Comparison of ENCODE assay signal across 15 mouse cellular contexts in genomic region chr5:112220203-112220602, GRCm38 (mm10). TPM values are rescaled to one million over a fixed set of nuclear protein-coding genes. Genes with fewer than 3 reads are reported as not detected.
DNase-seq lines count a peak whose midpoint lies in the region; ATAC-seq and TF ChIP-seq lines count a peak whose summit lies in the region.
"Had no signal": no experiment of that assay in that cellular context is flagged by ENCODE, and none has a peak within 500 bp of the region (broad histone marks: within the 10 kb centered on the region; RNA-seq: fewer than 3 reads in every experiment).

No protein-coding gene starts in this region.

- no peak for ATAC-seq in hindbrain, embryonic 12.5 days (ENCODE audit: low FRiP score)
- no peak for ATAC-seq in hindbrain, postnatal 0 days
- no peak for ATAC-seq in neural tube, embryonic 12.5 days (ENCODE audit: low FRiP score, low read depth)
- ATAC-seq in midbrain, embryonic 12.5 days (ENCODE audit: low FRiP score, low read depth): no peak
- no peak for ATAC-seq in megakaryocyte-erythroid progenitor cell, adult 5-6 weeks (replicated peaks; ENCODE audit: low FRiP score, low TSS enrichment, poor library complexity, severe bottlenecking)

- H3K4me1 ChIP-seq in hindbrain, embryonic 12.5 days: peaks cover 93% of the 10 kb centered on the region
- H3K4me1 ChIP-seq in hindbrain, postnatal 0 days (ENCODE audit: insufficient read depth, low read length): peaks cover 10% of the 10 kb centered on the region; the same call in 1 of the 2 replicates
- H3K4me1 ChIP-seq in neural tube, embryonic 12.5 days: peaks cover 92% of the 10 kb centered on the region
- H3K4me1 ChIP-seq in midbrain, embryonic 12.5 days: peaks cover 96% of the 10 kb centered on the region

- no peaks in the 10 kb centered on the region for H3K9me3 ChIP-seq in hindbrain, embryonic 12.5 days (replicated peaks)
- no peaks in the 10 kb centered on the region for H3K9me3 ChIP-seq in hindbrain, postnatal 0 days (ENCODE audit: low read length)
- H3K9me3 ChIP-seq in neural tube, embryonic 12.5 days: no peaks in the 10 kb centered on the region
- no peaks in the 10 kb centered on the region for H3K9me3 ChIP-seq in midbrain, embryonic 12.5 days
- H3K9me3 ChIP-seq: limb, embryonic 10.5 days had no signal

- no peaks in the 10 kb centered on the region for H3K27me3 ChIP-seq in hindbrain, embryonic 12.5 days
- no peaks in the 10 kb centered on the region for H3K27me3 ChIP-seq in hindbrain, postnatal 0 days (ENCODE audit: insufficient read depth, low read length)
- H3K27me3 ChIP-seq in neural tube, embryonic 12.5 days (replicated peaks): no peaks in the 10 kb centered on the region
- no peaks in the 10 kb centered on the region for H3K27me3 ChIP-seq in midbrain, embryonic 12.5 days

- no peak overlapping the region for H3K4me3 ChIP-seq in hindbrain, embryonic 12.5 days
- H3K4me3 ChIP-seq in hindbrain, postnatal 0 days (ENCODE audit: low read length): no peak overlapping the region
- no peak overlapping the region for H3K4me3 ChIP-seq in neural tube, embryonic 12.5 days
- no peak overlapping the region for H3K4me3 ChIP-seq in midbrain, embryonic 12.5 days
- H3K4me3 ChIP-seq: limb, embryonic 10.5 days; myocyte had no signal

- H3K9ac ChIP-seq in hindbrain, embryonic 12.5 days: no peak overlapping the region; the same call in 1 of the 2 replicates
- H3K9ac ChIP-seq in hindbrain, postnatal 0 days (replicated peaks; ENCODE audit: low read length): no peak overlapping the region
- H3K9ac ChIP-seq in neural tube, embryonic 12.5 days: no peak overlapping the region
- peak overlapping the region; percentile 31; the same call in 1 of the 2 replicates for H3K9ac ChIP-seq in midbrain, embryonic 12.5 days (replicated peaks)

- no peak for DNase-seq in hindbrain, postnatal 0 days (ENCODE audit: low spot score)
- DNase-seq in neural tube, embryonic 10.5 days (ENCODE audit: extremely low spot score, low spot score): no peak
- DNase-seq in retina, postnatal 1 day: no peak
- DNase-seq in urinary bladder, postnatal 14 days (ENCODE audit: low spot score): no peak
- DNase-seq: cerebellum, adult 18-20 months; heart, adult 11 months; heart, postnatal 10 days; right cerebral cortex, postnatal 25 days; thymus, adult 2 months had no signal

- TF ChIP-seq CTCF in hindbrain, postnatal 0 days (IDR thresholded peaks at IDR 0.05; ENCODE audit: low read depth): no peak

- H3K4me2 ChIP-seq in hindbrain, embryonic 12.5 days (replicated peaks): 0 out of 2 replicates have a peak overlapping the region, but pooled peaks have one; percentile 15
- H3K4me2 ChIP-seq in hindbrain, postnatal 0 days (ENCODE audit: low read depth, low read length): no peak overlapping the region
- 0 out of 2 replicates have a peak overlapping the region, but pooled peaks have one; percentile 14 for H3K4me2 ChIP-seq in neural tube, embryonic 12.5 days (replicated peaks)
- 0 out of 2 replicates have a peak overlapping the region, but pooled peaks have one; percentile 21 for H3K4me2 ChIP-seq in midbrain, embryonic 12.5 days (replicated peaks)

- WGBS in hindbrain, embryonic 12.5 days: 81% methylated on average over 8 of the region's 8 CpGs
- 81% methylated on average over 8 of the region's 8 CpGs for WGBS in hindbrain, postnatal 0 days
- WGBS in neural tube, embryonic 12.5 days: 79% methylated on average over 8 of the region's 8 CpGs
- 89% methylated on average over 8 of the region's 8 CpGs for WGBS in midbrain, embryonic 12.5 days

- peak overlapping the region; percentile 88 for H3K27ac ChIP-seq in hindbrain, embryonic 12.5 days
- H3K27ac ChIP-seq in hindbrain, postnatal 0 days: no peak overlapping the region
- H3K27ac ChIP-seq in neural tube, embryonic 12.5 days: 0 out of 2 replicates have a peak overlapping the region, but pooled peaks have one; percentile 22
- peak overlapping the region; percentile 90 for H3K27ac ChIP-seq in midbrain, embryonic 12.5 days (replicated peaks)
- H3K27ac ChIP-seq: limb, embryonic 10.5 days had no signal

- H3K36me3 ChIP-seq in hindbrain, embryonic 12.5 days: peaks cover 63% of the 10 kb centered on the region
- peaks cover 17% of the 10 kb centered on the region; the same call in 1 of the 2 replicates for H3K36me3 ChIP-seq in hindbrain, postnatal 0 days (ENCODE audit: insufficient read depth, low read length)
- H3K36me3 ChIP-seq in neural tube, embryonic 12.5 days: peaks cover 67% of the 10 kb centered on the region
- H3K36me3 ChIP-seq in midbrain, embryonic 12.5 days: peaks cover 73% of the 10 kb centered on the region
- H3K36me3 ChIP-seq: limb, embryonic 10.5 days had no signal

RNA-seq across cellular contexts. Expression of gene Cryba4, which starts 32.1 kb away (rescaled TPM):
- 1.8 and 2.3 TPM in 2 replicates for polyA plus RNA-seq in hindbrain, embryonic 12.5 days (2016; fragmentation: Nextera tagmentation; extraction: Ambion mirVana)
- total RNA-seq in hindbrain, postnatal 0 days (2014; rRNA removed): 0.26 and 1.8 TPM in 2 replicates
- 1.6 and 2.4 TPM in 2 replicates for polyA plus RNA-seq in hindbrain, postnatal 0 days (2015; fragmentation: Nextera tagmentation; extraction: Ambion mirVana)
- 2.4 and 3.0 TPM in 2 replicates for polyA plus RNA-seq in neural tube, embryonic 12.5 days (2016; fragmentation: Nextera tagmentation; extraction: Ambion mirVana)
- polyA plus RNA-seq in midbrain, embryonic 12.5 days (2016; fragmentation: Nextera tagmentation; extraction: Ambion mirVana): 1.3 and 2.0 TPM in 2 replicates
- not detected in 2 replicates for total RNA-seq in megakaryocyte-erythroid progenitor cell, adult 5-6 weeks (2014; fragmentation: Nextera tagmentation)
- total RNA-seq in megakaryocyte-erythroid progenitor cell, adult 5-6 weeks (2017): not detected in 2 replicates

RNA-seq across cellular contexts. Expression of gene Crybb1, which starts 35.4 kb away (rescaled TPM):
- polyA plus RNA-seq in hindbrain, embryonic 12.5 days (2016; fragmentation: Nextera tagmentation; extraction: Ambion mirVana): 2.0 and 2.3 TPM in 2 replicates
- 8.0 and 11.7 TPM in 2 replicates for total RNA-seq in hindbrain, postnatal 0 days (2014; rRNA removed)
- polyA plus RNA-seq in hindbrain, postnatal 0 days (2015; fragmentation: Nextera tagmentation; extraction: Ambion mirVana): 14.2 and 14.6 TPM in 2 replicates
- polyA plus RNA-seq in neural tube, embryonic 12.5 days (2016; fragmentation: Nextera tagmentation; extraction: Ambion mirVana): 2.9 and 3.1 TPM in 2 replicates
- polyA plus RNA-seq in midbrain, embryonic 12.5 days (2016; fragmentation: Nextera tagmentation; extraction: Ambion mirVana): 1.3 and 1.9 TPM in 2 replicates
- not detected in 2 replicates for total RNA-seq in megakaryocyte-erythroid progenitor cell, adult 5-6 weeks (2014; fragmentation: Nextera tagmentation)
- total RNA-seq in megakaryocyte-erythroid progenitor cell, adult 5-6 weeks (2017): not detected in 2 replicates
- polyA plus RNA-seq: limb, embryonic 10.5 days had no signal

RNA-seq across cellular contexts. Expression of gene Tpst2, which starts 56.3 kb away (rescaled TPM):
- 31.7 and 35.4 TPM in 2 replicates for polyA plus RNA-seq in hindbrain, embryonic 12.5 days (2016; fragmentation: Nextera tagmentation; extraction: Ambion mirVana)
- 46.9 and 57.0 TPM in 2 replicates for total RNA-seq in hindbrain, postnatal 0 days (2014; rRNA removed)
- 34.4 and 37.0 TPM in 2 replicates for polyA plus RNA-seq in hindbrain, postnatal 0 days (2015; fragmentation: Nextera tagmentation; extraction: Ambion mirVana)
- polyA plus RNA-seq in neural tube, embryonic 12.5 days (2016; fragmentation: Nextera tagmentation; extraction: Ambion mirVana): 28.7 and 35.4 TPM in 2 replicates
- polyA plus RNA-seq in midbrain, embryonic 12.5 days (2016; fragmentation: Nextera tagmentation; extraction: Ambion mirVana): 29.4 and 31.1 TPM in 2 replicates
- total RNA-seq in megakaryocyte-erythroid progenitor cell, adult 5-6 weeks (2014; fragmentation: Nextera tagmentation): 37.4 and 43.4 TPM in 2 replicates
- 17.6 and 27.3 TPM in 2 replicates for total RNA-seq in megakaryocyte-erythroid progenitor cell, adult 5-6 weeks (2017)
